Mouse (Mus musculus): ENCODE measurements around the gene Il6ra. TPM values are rescaled to one million over a fixed set of nuclear protein-coding genes. Genes with fewer than 3 reads are reported as not detected.

Il6ra gene
- polyA plus RNA-seq, 1 experiment from 2014 or later, result 4.5 TPM

DNA sequence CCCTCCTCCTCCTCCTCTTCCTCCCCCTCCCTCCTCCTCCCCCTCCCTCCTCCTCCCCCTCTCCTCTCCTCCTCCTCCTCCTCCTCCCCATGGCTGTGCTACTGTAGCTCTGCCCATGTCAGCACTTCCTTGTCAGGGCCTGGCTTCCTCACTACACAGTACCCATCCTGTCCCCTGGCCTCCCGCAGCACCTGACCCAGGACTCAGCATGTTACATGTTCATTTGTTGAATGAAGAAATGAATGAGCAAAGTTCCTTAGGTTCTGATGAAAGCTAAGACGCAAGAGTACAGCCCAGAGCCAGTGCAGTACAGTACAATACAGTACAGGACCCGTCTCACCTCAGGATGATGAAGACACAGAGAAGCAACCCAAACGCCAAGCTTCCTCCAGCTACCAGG lies 36.5 kb downstream of the Il6ra start:
- H3K9me3 ChIP-seq (ENCODE audit: control insufficient read depth, low read length), result no peaks in the 10 kb centered on the region
- H3K4me2 ChIP-seq (replicated peaks; ENCODE audit: low read depth), result no peak overlapping the region
- peaks cover 2% of the 10 kb centered on the region; the same call in 1 of the 2 replicates for H3K4me1 ChIP-seq (replicated peaks; ENCODE audit: control insufficient read depth, insufficient read depth)
- 69% methylated on average over 4 of the region's 4 CpGs for WGBS
- no peak overlapping the region for H3K9ac ChIP-seq (ENCODE audit: low read length)
- no peaks in the 10 kb centered on the region for H3K36me3 ChIP-seq (ENCODE audit: control insufficient read depth, insufficient read depth, low read length)
- DNase-seq (ENCODE audit: low spot score) (no peak), ATAC-seq (ENCODE audit: low FRiP score, low TSS enrichment) (no peak)
- TF ChIP-seq CTCF (IDR thresholded peaks at IDR 0.05; ENCODE audit: low read depth) (no peak), EP300 (optimal IDR thresholded peaks at IDR 0.05) (no peak)
- H3K27ac ChIP-seq (replicated peaks), result no peak overlapping the region
- H3K27me3 ChIP-seq (ENCODE audit: control insufficient read depth, insufficient read depth, low read length), result no peaks in the 10 kb centered on the region
- H3K4me3 ChIP-seq (ENCODE audit: low read depth, low read length), result no peak overlapping the region

DNA sequence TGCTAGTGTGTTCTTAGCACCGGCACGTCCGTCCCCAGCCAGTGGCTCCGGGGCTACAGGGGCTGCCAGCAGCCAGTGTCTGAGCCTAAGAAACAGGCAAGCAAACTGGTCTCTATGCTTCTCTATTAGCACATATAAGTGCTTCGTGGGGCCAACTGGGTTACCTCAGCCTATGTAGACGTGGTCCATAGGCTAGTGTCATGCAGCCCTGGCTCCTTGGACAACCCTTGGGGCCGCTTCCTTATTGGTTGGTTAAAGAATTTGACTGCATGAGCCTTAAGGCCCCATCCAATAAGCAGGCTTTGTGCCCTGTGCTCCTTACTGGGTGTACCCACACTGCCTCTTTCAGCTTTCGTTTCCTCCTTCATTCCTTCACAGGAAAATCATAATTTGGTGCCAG lies 37.2 kb downstream of the Il6ra start:
- DNase-seq (ENCODE audit: low spot score) (no peak), ATAC-seq (ENCODE audit: low FRiP score, low TSS enrichment) (no peak)
- H3K27me3 ChIP-seq (ENCODE audit: control insufficient read depth, insufficient read depth, low read length), result no peaks in the 10 kb centered on the region
- H3K9ac ChIP-seq (ENCODE audit: low read length), result no peak overlapping the region
- H3K36me3 ChIP-seq (ENCODE audit: control insufficient read depth, insufficient read depth, low read length), result no peaks in the 10 kb centered on the region
- no peaks in the 10 kb centered on the region for H3K9me3 ChIP-seq (ENCODE audit: control insufficient read depth, low read length)
- peaks cover 2% of the 10 kb centered on the region; the same call in 1 of the 2 replicates for H3K4me1 ChIP-seq (replicated peaks; ENCODE audit: control insufficient read depth, insufficient read depth)
- H3K27ac ChIP-seq (replicated peaks), result no peak overlapping the region
- WGBS, result 79% methylated on average over 8 of the region's 8 CpGs
- H3K4me3 ChIP-seq (ENCODE audit: low read depth, low read length), result no peak overlapping the region
- H3K4me2 ChIP-seq (replicated peaks; ENCODE audit: low read depth), result no peak overlapping the region
- TF ChIP-seq EP300 (optimal IDR thresholded peaks at IDR 0.05) (no peak), CTCF (IDR thresholded peaks at IDR 0.05; ENCODE audit: low read depth) (no peak)

DNA sequence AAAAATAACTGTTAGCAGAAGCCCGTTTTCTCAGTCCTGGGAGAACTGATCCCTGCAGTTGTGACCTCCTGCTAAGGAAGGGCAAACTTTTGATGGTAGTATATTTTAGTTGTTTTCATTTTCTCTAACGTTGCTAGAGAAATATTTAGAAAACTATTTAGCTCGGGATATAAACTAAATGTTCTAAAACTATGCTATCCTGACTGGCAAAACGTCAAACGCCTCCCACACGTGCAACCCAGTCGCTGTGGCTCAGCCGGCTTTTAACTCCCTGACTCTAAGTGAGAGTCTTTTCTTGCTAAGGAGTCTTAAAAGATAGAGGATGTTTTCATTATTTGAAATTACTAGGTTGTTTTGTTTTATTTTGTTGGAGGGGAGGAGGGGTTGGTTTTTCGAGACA lies 38.0 kb downstream of the Il6ra start:
- WGBS, result 46% methylated on average over 9 of the region's 9 CpGs
- Histone ChIP-seq H3K9ac (ENCODE audit: low read length) (no peak overlapping the region), H3K4me1 (replicated peaks; ENCODE audit: control insufficient read depth, insufficient read depth) (peaks cover 2% of the 10 kb centered on the region; the same call in 1 of the 2 replicates), H3K9me3 (ENCODE audit: control insufficient read depth, low read length) (no peaks in the 10 kb centered on the region), H3K27ac (replicated peaks) (no peak overlapping the region), H3K36me3 (ENCODE audit: control insufficient read depth, insufficient read depth, low read length) (no peaks in the 10 kb centered on the region), H3K27me3 (ENCODE audit: control insufficient read depth, insufficient read depth, low read length) (no peaks in the 10 kb centered on the region), H3K4me3 (ENCODE audit: low read depth, low read length) (no peak overlapping the region), H3K4me2 (replicated peaks; ENCODE audit: low read depth) (no peak overlapping the region)
- no peak for TF ChIP-seq EP300 (optimal IDR thresholded peaks at IDR 0.05)
- TF ChIP-seq CTCF (IDR thresholded peaks at IDR 0.05; ENCODE audit: low read depth), result no peak
- no peak for ATAC-seq (ENCODE audit: low FRiP score, low TSS enrichment)
- DNase-seq (ENCODE audit: low spot score), result no peak

DNA sequence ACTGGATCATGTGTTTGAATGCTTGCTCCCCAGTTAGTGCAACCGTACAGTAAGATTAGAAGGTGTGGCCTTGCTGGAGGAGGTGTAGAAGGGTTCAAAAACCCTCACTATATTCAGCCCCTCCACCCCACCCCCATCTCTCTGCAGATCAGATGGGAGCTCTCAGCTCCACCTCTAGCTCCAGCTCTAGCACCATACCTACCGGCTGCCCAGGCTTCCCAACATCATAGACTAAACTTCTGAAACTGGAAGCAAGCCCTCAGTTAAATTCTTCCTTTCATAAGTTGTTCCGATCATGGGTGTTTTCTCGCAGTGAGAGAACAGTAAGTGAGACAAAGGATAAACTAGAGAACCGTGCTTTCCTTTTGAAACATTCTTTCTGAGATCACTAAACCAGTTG lies 38.9 kb downstream of the Il6ra start:
- no peaks in the 10 kb centered on the region for H3K9me3 ChIP-seq (ENCODE audit: control insufficient read depth, low read length)
- WGBS, result 79% methylated on average over 5 of the region's 5 CpGs

DNA sequence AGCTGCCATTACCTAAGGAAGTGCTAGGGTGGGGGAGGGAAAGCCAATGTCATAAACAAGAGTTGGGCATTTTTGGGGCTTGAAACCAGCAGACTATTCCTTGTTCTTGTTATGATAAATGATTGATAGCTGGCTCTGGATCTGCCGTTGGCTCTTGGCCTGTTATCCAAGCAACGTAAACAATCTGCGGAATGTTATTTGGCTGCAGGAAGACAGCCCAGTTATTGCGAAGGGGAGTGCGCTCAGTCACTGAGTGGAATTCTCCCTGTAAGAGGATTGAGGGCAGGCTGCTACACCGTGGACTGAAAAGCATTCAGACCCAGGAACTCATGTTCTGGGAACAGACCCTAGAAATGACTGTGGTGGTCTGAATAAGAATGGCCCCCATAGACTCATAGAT lies 40.3 kb downstream of the Il6ra start:
- Histone ChIP-seq H3K4me1 (replicated peaks; ENCODE audit: control insufficient read depth, insufficient read depth) (peaks cover 6% of the 10 kb centered on the region; the same call in 1 of the 2 replicates), H3K4me3 (ENCODE audit: low read depth, low read length) (no peak overlapping the region), H3K9me3 (ENCODE audit: control insufficient read depth, low read length) (no peaks in the 10 kb centered on the region), H3K36me3 (ENCODE audit: control insufficient read depth, insufficient read depth, low read length) (no peaks in the 10 kb centered on the region), H3K4me2 (replicated peaks; ENCODE audit: low read depth) (no peak overlapping the region), H3K27me3 (ENCODE audit: control insufficient read depth, insufficient read depth, low read length) (no peaks in the 10 kb centered on the region), H3K27ac (replicated peaks) (peak overlapping the region; percentile 49), H3K9ac (ENCODE audit: low read length) (no peak overlapping the region)
- 27% methylated on average over 6 of the region's 6 CpGs for WGBS
- DNase-seq (ENCODE audit: low spot score) (no peak), ATAC-seq (ENCODE audit: low FRiP score, low TSS enrichment) (peak; percentile 31; the same call in 1 of the 2 replicates)
- TF ChIP-seq CTCF (IDR thresholded peaks at IDR 0.05; ENCODE audit: low read depth) (no peak), EP300 (optimal IDR thresholded peaks at IDR 0.05) (peak; percentile 16)

More for the DNA sequence above, 38.9 kb downstream of the Il6ra start:
- no peak for DNase-seq (ENCODE audit: low spot score)
- Histone ChIP-seq H3K4me1 (replicated peaks; ENCODE audit: control insufficient read depth, insufficient read depth) (peaks cover 2% of the 10 kb centered on the region; the same call in 1 of the 2 replicates), H3K9ac (ENCODE audit: low read length) (no peak overlapping the region), H3K36me3 (ENCODE audit: control insufficient read depth, insufficient read depth, low read length) (no peaks in the 10 kb centered on the region), H3K27ac (replicated peaks) (no peak overlapping the region; the same call in 1 of the 2 replicates), H3K27me3 (ENCODE audit: control insufficient read depth, insufficient read depth, low read length) (no peaks in the 10 kb centered on the region), H3K4me2 (replicated peaks; ENCODE audit: low read depth) (no peak overlapping the region), H3K4me3 (ENCODE audit: low read depth, low read length) (no peak overlapping the region)
- TF ChIP-seq CTCF (IDR thresholded peaks at IDR 0.05; ENCODE audit: low read depth), result no peak
- TF ChIP-seq EP300 (optimal IDR thresholded peaks at IDR 0.05), result no peak
- ATAC-seq (ENCODE audit: low FRiP score, low TSS enrichment), result no peak

DNA sequence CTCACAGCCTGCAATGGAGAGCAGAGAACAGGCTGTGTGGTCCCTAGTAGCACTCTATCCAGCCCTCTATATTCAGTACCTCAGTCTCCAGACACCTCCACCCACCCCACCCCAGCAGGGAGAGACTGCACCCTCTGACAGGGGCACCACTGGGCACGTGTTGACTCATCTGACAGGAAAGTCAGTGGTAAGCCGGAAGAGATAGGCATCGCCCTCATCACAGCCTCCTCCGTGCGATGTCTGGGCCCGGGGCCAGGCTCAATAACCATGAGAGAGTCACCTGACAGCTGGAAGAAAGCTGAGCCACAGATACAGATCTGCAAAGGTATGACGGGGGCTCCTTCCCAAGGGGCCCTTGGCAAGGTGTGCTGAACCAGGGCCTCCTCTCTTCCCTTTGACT lies 40.8 kb downstream of the Il6ra start:
- Histone ChIP-seq H3K9me3 (ENCODE audit: control insufficient read depth, low read length) (no peaks in the 10 kb centered on the region), H3K4me3 (ENCODE audit: low read depth, low read length) (no peak overlapping the region), H3K4me2 (replicated peaks; ENCODE audit: low read depth) (no peak overlapping the region), H3K4me1 (replicated peaks; ENCODE audit: control insufficient read depth, insufficient read depth) (peaks cover 6% of the 10 kb centered on the region; the same call in 1 of the 2 replicates), H3K9ac (ENCODE audit: low read length) (no peak overlapping the region), H3K27me3 (ENCODE audit: control insufficient read depth, insufficient read depth, low read length) (no peaks in the 10 kb centered on the region), H3K27ac (replicated peaks) (peak overlapping the region; percentile 49), H3K36me3 (ENCODE audit: control insufficient read depth, insufficient read depth, low read length) (no peaks in the 10 kb centered on the region)
- DNase-seq (ENCODE audit: low spot score) (no peak), ATAC-seq (ENCODE audit: low FRiP score, low TSS enrichment) (peak; percentile 45)
- WGBS, result 41% methylated on average over 7 of the region's 7 CpGs
- TF ChIP-seq CTCF (IDR thresholded peaks at IDR 0.05; ENCODE audit: low read depth) (no peak), EP300 (optimal IDR thresholded peaks at IDR 0.05) (no peak)

Data from stomach, postnatal 0 days (tissue).